Mouse (Mus musculus) small intestine, adult 2 months (tissue): ENCODE measurements at regions not wholly inside any gene's neighbourhood (a gene's known extent, or its start where the extent isn't known, plus 50 kb on each side); places are given as distances from the start of the nearest gene placed in this dataset.

Experiments used
- CTCF ChIP-seq: fragments of 200-500 bp; IDR thresholded peaks from 2 replicates; pipeline ENCODE4 v1.5.1; 2012; ENCODE audit warnings: low read depth, mild to moderate bottlenecking, control low read depth, inconsistent platforms, low read length, moderate library complexity, mixed read lengths; ENCODE audit not compliant: insufficient replicate concordance, insufficient read length; ENCODE audit errors: extremely low read depth
- POLR2A ChIP-seq: fragments of 200-500 bp; IDR thresholded peaks from 2 replicates; pipeline ENCODE4 v1.6.1; 2012; ENCODE audit warnings: low read depth, mild to moderate bottlenecking, control low read depth, inconsistent platforms, low read length, moderate library complexity

- no peak for TF ChIP-seq CTCF
- TF ChIP-seq POLR2A, result no peak
Observed at GRCm38 (mm10) chr15:42955167-42955566, 2821.0 kb downstream of the 9330182O14Rik start.
